Mouse (Mus musculus) embryo, embryonic 11.5 days (tissue): ENCODE results near the gene Las1l.
A peak's percentile ranks its signal among the peaks of the same experiment; 100 is the strongest.
"Not testable (repeated sequence)": the region's sequence is repeated elsewhere in the genome, so short reads cannot be mapped to it uniquely, and the experiment has no call there.

Experiments
- DNase-seq: peaks from one replicate; pipeline ENCODE4 v3.0.0-alpha.2; 2012; ENCODE audit warnings: low read depth, low spot score

The Las1l gene

DNA sequence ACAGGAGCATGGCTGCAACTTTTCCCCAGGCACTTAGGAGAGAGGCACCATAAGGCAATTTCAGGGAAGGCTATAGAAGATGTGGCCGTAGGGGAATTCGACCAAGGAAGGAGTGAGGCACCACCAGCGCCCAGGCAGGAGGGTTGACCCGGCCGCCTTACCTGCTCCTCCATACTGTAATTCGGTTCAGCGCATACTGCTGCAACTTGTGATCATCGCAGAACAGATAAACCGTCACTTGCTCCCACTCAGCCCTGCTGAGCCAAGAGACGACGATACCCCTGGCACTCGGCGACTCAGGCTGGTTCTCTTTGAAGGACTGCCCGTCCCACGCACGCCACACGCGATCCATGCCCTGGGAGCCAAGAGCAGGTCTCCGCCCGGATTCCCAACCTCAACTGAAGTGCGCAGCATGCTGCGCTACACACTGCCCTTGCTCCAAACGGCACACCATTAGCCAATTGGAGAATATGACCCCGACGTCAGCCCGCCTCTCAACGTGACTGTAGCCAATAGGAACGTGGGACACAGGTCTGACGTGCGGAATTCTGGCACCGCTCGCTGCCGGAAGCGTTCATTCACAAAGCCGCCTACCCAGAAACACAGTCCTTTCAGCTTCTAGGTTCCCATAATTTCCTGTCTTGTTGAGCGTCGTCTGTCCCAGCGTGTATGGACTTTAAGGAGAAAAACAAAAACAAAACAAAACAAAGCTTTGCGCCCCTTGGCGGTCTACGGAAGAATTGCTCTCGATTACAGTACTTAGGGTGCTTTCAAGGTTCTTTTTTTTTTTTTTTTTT is at the start of gene Las1l:
Las1l (minus strand) TSS at position 466 of the 797 bp plus-strand sequence.
- DNase-seq = peak; percentile 78

- no peak for DNase-seq
Observed at GRCm38 (mm10) chrX:96006395-96006794, 49.6 kb upstream of the Las1l start.

DNA sequence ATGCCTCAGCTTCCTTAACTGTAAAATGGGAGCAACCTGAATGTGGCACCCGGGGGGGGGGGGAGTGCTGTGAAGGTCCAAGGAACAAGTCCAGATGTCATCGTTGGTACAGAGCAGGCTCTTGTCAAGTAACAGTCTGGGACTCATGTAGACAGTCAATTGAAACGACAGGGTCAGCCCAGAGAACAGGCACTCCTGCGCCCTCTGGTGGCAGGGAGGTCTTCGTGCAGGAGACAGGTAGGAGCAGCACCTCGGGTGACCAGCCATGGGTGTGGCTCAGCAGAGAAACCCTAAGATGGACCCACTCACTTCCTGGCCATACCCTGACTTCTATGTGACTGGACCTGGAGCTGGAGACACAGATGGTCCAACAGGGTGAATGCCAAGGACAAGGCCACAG is 42.8 kb upstream of the Las1l start:
- no peak for DNase-seq

DNA sequence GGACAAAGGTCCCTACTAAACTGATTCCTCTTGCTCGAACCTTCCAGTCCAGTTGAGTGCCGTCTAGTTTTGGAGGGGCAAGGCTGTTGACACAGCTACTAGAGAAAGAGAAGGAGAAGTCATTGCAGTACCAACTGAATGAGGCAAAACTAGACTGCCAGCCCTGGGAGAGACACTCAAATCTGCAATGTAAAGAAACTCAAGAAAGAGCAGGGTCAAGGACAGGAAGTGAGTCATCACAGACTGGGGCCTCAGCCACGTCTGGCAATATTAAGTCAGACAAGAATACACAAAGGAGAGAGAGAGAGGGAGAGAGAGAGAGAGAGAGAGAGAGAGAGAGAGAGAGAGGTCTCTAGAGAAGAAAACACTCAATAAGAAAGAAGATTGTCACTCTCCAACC is 36.4 kb upstream of the Las1l start:
- DNase-seq = no peak

DNA sequence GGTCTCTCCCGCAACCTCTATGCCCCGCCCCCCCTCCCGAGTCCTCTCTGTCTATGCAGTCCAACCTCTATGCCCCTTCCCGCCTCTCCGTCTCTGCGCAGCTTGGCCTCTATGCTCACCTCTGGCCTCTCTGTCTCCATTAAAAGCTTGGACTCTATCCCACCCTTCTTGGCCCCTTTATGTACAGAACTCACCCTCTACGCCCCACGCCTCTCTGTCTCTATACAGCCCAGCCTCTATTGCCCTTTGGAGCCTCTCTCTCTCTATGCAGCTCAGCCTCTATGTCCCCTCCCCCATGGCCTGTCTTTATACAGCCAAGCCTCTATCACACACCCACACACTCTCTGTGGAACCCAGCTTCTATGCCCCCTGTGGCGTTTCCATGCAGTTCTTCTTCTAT is 13.2 kb upstream of the Las1l start:
- DNase-seq = no peak

DNA sequence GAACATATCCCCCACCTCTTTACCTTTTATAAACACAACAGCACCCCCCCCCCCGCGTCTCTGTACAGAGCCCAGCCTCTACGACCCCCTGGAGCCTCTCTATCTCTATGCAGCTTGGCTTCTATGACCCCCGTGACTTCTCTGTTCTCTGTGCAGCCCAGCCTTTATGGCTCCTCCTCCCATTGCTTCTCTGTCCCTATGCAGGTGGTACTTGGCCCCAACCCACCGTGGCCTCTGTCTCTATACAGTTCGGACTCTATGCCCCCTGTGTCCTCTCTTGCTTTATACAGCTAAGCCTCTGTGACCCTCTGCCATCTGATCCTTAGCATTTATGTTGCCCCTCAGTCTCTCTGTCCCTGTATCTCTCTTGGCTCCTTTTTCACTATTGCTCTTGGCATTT is 12.4 kb upstream of the Las1l start:
- no peak for DNase-seq

GRCm38 (mm10) chrX:95968594-95968965 is 11.8 kb upstream of the Las1l start:
- DNase-seq = peak; percentile 75

DNA sequence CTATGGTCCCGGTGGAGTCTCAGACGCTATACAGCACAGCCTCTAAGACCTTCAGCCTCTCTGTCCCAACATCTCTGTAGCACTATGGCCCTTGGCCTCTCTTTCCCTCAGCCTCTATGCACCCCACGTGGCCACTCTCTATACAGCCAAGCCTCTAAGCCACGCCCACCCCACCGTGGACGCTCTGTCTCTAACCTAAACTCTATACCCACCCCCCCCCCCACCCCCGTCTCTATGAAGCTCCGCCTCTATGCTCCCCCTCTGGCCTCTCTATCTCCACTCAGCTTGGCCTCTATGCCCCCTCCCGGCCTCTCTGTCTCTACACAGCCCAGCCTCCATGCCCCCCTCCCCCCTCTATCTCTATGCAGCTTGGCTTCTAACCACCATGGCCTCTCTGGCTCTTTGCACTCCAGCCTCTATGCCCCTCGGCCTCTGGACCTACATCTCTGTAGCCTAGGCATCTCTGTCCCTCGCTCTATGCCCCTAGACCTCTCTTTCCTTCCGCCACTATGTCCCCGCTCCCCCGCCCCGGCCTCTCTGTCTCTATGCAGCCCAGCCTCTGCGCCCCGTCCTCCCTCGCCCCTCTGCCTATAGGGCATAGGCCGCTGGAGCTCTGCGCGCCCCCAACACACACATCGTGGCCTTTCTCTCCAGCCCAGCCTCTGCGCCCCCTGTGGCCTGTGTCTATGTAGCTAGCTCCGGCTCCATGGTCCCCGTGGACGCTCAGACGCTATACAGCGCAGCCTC is 11.3 kb upstream of the Las1l start:
- DNase-seq = peak; percentile 67

GRCm38 (mm10) chrX:95965036-95965435 is 8.3 kb upstream of the Las1l start:
- no peak for DNase-seq

GRCm38 (mm10) chrX:95963366-95963765 is 6.6 kb upstream of the Las1l start:
- no peak for DNase-seq

DNA sequence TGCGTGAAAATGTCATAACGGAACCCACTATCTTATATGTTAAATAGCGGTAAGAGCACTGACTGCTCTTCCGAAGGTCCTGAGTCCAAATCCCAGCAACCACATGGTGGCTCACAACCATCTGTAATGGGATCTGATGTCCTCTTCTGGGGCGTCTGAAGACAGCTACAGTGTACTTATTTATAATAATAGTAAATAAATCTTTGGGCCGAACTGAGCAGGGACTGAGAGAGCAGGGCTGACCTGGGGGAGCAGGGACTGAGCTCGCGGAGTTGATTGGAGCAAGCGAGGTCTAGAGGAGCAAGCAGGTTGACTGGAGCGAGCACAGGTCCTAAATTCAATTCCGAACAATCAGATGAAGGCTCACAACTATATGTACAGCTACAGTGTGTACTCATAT is 699 bp upstream of the Las1l start:
- DNase-seq = not testable (repeated sequence)

DNA sequence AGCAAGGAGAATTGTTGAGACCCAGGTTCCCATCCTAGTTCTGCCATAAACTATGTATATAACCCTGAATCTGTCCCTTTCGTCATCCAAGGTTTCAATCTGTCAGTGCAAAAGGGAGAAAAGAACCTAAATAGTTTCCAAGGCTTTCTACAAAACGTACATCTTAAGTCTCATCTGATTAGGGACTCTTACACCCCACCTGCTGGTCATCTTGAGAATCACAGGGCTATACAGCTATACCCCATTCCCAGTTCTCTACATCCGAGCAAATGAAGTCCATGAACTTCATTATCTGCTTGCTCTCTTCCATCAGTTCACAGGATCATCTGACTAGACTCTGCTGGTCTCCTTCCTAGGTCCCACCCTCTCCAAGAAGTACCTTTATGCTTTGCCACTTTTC is 6.0 kb downstream of the Las1l start:
- no peak for DNase-seq

DNA sequence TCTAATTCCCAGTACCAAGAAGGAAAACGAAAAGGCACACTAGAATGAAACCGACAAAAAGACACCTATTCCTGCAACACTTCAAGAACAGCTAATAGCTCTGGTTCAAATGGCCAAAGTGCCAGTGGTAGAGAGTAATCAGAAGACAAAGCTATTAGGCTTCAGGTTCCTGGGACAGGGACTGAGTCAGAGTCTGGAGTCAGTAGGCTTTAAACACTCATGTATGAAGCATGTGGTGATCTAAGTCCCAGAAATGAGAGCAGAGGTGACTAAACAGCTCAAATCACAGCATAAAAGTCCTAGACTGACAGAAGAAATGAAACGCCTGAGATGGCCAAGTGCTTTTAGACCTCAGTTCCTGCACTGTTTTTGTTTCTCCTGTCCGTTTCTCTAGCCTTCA is 8.6 kb downstream of the Las1l start:
- no peak for DNase-seq

GRCm38 (mm10) chrX:95945496-95945895 is 11.3 kb downstream of the Las1l start:
- no peak for DNase-seq

GRCm38 (mm10) chrX:95935481-95935880 is 21.3 kb downstream of the Las1l start:
- no peak for DNase-seq

- DNase-seq = no peak
Observed at GRCm38 (mm10) chrX:95902716-95903115, 54.0 kb downstream of the Las1l start.
